Mouse (Mus musculus): ENCODE results near the gene Abcb4. TPM values are rescaled to one million over a fixed set of nuclear protein-coding genes. Genes with fewer than 3 reads are reported as not detected.
"Not testable (repeated sequence)": the region's sequence is repeated elsewhere in the genome, so short reads cannot be mapped to it uniquely, and the experiment has no call there.

Abcb4 gene
- polyA plus RNA-seq, 1 experiment from 2014 or later, result 0.20 TPM

DNA sequence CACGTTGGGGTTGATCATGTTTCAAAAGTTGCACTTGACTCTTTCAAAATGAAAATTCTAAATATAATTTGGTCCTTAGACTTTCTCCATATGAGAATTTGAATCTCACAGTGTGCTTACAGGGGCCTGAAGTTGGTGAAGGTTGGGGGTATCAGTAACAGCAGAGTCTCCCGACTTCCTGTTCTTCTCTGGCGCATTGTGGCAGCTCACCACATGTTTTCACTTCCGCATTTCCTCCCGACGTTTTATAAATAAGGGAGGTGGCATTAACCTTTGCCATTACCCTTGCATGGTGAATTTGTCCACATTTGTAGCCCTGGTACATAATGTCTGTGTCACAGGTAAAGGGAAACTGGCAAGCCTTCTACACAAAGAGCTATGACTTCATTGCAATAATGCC lies 23.6 kb downstream of the Abcb4 start:
- WGBS, result 42% methylated on average over 6 of the region's 6 CpGs
- no peaks in the 10 kb centered on the region for H3K27me3 ChIP-seq
- H3K9ac ChIP-seq, result no peak overlapping the region
- no peak for ATAC-seq (ENCODE audit: insufficient number of reproducible peaks, insufficient read depth, low FRiP score, low TSS enrichment, low read depth)
- no peak overlapping the region for H3K27ac ChIP-seq
- H3K4me1 ChIP-seq, result no peaks in the 10 kb centered on the region
- no peaks in the 10 kb centered on the region for H3K9me3 ChIP-seq
- H3K4me3 ChIP-seq, result no peak overlapping the region
- H3K36me3 ChIP-seq, result no peaks in the 10 kb centered on the region
- H3K4me2 ChIP-seq, result no peak overlapping the region

DNA sequence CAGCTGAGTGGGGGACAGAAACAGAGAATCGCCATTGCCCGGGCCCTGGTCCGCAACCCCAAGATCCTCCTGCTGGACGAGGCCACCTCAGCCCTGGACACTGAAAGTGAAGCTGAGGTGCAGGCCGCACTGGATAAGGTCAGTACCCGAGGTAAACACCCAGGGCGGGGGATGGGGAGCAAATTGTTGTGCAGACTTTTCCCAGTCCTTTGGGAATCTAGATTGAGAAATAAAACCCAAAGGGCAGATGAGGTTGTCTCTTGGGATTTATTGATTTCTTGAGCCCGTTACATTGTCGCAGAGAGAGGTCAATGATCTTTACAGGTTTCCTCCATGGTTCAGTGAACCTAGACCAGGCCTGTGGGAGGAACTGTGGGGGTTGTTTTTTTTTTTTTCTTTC lies 34.9 kb downstream of the Abcb4 start:
- H3K4me2 ChIP-seq, result no peak overlapping the region
- 83% methylated on average over 9 of the region's 9 CpGs for WGBS
- no peaks in the 10 kb centered on the region for H3K4me1 ChIP-seq
- no peak overlapping the region for H3K27ac ChIP-seq
- peaks cover 7% of the 10 kb centered on the region; the same call in 1 of the 2 replicates for H3K9me3 ChIP-seq
- H3K36me3 ChIP-seq, result no peaks in the 10 kb centered on the region
- H3K9ac ChIP-seq, result no peak overlapping the region
- no peak for ATAC-seq (ENCODE audit: insufficient number of reproducible peaks, insufficient read depth, low FRiP score, low TSS enrichment, low read depth)
- H3K4me3 ChIP-seq, result no peak overlapping the region
- H3K27me3 ChIP-seq, result no peaks in the 10 kb centered on the region

DNA sequence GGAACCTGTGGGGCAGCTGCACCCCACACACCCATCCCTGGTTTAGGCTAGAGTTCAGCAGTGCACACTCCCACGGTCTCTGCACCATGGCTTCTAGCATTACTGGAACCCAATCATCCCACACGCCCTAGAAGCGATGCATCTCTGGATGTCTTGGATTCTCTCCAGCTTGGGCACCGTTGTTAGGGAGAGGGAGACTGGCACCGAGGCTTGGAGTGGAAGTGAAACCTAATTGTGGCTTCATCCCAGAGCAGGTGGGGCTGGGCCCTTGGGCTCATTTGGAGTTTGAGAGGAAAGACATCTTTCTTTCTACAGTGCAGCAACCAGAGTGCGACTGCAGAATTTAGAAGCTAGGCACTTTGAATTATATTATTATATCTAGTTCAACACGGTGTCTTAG lies 44.4 kb downstream of the Abcb4 start:
- Histone ChIP-seq H3K4me2 (no peak overlapping the region), H3K4me1 (no peaks in the 10 kb centered on the region), H3K36me3 (no peaks in the 10 kb centered on the region), H3K9me3 (no peaks in the 10 kb centered on the region), H3K9ac (no peak overlapping the region), H3K4me3 (no peak overlapping the region), H3K27me3 (no peaks in the 10 kb centered on the region), H3K27ac (no peak overlapping the region)
- WGBS, result 84% methylated on average over 7 of the region's 7 CpGs
- no peak for ATAC-seq (ENCODE audit: insufficient number of reproducible peaks, insufficient read depth, low FRiP score, low TSS enrichment, low read depth)

DNA sequence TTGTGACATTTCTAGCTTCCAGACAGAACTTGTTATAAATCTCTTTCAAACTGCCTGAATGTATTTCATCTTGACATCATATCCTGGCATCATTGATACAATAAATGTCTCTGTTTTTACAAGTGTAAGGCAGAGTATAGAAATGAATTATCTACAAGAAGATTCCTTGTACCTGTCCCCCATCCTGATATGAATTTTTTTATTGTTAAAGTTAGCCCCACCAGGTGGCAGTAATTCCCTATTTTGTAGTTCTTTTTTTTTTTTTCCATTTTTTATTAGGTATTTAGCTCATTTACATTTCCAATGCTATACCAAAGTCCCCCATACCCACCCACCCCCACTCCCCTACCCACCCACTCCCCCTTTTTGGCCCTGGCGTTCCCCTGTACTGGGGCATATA lies 47.7 kb downstream of the Abcb4 start:
- no CpG with 5 or more reads among the region's 1 CpGs for WGBS
- not testable (repeated sequence) for H3K9ac ChIP-seq; H3K36me3 ChIP-seq; H3K27ac ChIP-seq; H3K4me1 ChIP-seq; H3K9me3 ChIP-seq; H3K4me3 ChIP-seq; H3K4me2 ChIP-seq; H3K27me3 ChIP-seq; ATAC-seq (ENCODE audit: insufficient number of reproducible peaks, insufficient read depth, low FRiP score, low TSS enrichment, low read depth)

DNA sequence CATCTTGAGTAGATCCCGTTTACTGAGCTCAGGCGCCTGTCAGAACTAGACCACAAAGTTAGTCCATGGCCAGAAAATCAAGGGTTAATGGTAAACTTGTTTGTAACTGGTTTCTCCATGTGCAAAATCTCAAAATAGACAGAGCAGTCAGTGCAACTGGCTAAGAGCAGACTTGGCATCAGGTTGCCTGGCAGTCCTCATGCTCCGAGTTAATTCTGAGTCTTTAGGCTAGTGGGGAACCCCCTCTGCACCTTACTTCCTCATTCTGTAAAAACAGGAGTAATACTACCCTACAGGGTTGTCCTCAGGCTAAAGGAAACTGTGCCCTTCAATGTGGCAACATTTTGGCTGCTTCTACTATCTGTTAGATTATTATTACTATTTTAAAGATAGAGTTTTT lies 50.3 kb downstream of the Abcb4 start:
- Histone ChIP-seq H3K27me3 (no peaks in the 10 kb centered on the region), H3K27ac (no peak overlapping the region), H3K4me1 (no peaks in the 10 kb centered on the region), H3K36me3 (no peaks in the 10 kb centered on the region), H3K4me3 (no peak overlapping the region), H3K9me3 (no peaks in the 10 kb centered on the region), H3K4me2 (no peak overlapping the region), H3K9ac (no peak overlapping the region)
- no peak for ATAC-seq (ENCODE audit: insufficient number of reproducible peaks, insufficient read depth, low FRiP score, low TSS enrichment, low read depth)
- 55% methylated on average over 3 of the region's 3 CpGs for WGBS

DNA sequence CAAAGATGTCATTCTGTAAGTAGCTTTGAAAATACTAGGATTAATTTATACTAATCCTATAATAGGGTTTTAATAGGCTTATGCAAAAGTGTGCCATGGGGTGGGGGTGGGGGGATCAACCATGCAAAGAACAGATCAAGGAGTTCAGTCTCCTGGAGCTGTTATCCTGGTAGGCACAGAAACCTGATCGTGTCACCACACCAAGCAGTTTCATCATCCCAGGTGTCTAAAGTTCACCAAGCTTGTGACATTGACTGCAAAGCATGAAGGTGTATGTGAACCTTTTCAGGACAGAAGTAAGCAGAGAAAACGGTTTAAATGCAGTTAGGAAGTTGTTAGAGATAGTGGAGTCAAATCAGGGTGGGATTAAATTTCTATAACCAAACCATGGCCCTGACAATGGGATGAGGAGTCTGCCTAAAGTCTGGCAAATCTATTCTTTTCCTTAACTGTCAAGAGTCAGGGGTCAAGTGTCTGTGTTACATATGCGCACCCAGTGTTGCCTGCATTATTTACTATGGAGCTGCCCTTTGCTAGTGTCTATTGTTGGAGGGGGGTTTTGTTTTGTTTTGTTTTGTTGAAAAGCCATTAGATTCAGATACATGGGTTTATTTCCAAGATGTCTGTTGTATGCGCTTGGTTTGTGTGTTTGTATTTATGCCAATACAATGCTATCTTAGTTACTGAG lies 54.0 kb downstream of the Abcb4 start:
- no peak overlapping the region for H3K27ac ChIP-seq
- H3K36me3 ChIP-seq, result no peaks in the 10 kb centered on the region
- no peak overlapping the region for H3K9ac ChIP-seq
- no peaks in the 10 kb centered on the region for H3K4me1 ChIP-seq
- H3K9me3 ChIP-seq, result no peaks in the 10 kb centered on the region
- no peaks in the 10 kb centered on the region for H3K27me3 ChIP-seq
- H3K4me2 ChIP-seq, result no peak overlapping the region
- H3K4me3 ChIP-seq, result no peak overlapping the region
- 70% methylated on average over 4 of the region's 4 CpGs for WGBS
- no peak for ATAC-seq (ENCODE audit: insufficient number of reproducible peaks, insufficient read depth, low FRiP score, low TSS enrichment, low read depth)

DNA sequence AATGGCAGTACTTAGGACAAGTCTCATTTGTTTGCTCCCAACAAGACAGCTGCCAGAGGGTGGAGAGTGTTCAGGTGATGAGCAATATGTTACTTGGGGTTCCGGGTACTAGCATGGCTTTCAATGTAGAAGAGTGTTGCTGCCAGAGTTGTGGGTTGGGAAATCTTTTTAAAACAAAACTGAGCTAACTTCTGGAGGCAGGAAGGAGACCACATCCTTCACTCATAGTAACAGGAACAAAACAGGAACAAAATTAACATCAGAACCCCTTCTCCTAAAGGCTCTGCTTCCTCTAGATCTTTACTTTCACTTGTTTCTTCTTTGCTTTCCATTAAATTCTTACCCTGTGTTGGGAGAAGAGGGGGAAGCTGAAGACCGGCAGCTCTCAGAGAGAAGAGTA lies 60.1 kb downstream of the Abcb4 start:
- 85% methylated on average over 2 of the region's 2 CpGs for WGBS

DNA sequence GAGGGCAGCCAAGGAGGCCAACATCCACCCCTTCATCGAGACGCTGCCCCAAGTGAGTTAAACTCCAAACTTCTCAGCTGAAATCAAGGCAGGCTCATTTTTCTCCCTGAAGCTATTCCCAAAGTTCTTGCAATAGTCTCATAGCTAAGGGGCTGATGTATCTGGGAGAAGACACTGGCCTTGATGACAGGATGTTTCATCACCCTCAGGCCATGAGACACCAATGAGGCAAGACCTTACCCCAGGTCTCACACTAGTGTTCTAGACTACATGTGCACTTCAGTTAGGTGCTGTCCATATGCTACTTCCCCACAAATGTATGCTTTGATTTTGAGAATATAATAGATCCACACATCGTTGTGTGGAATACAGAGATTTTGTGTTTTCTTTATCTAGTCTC lies 62.0 kb downstream of the Abcb4 start:
- Histone ChIP-seq H3K27me3 (no peaks in the 10 kb centered on the region), H3K9me3 (no peaks in the 10 kb centered on the region), H3K4me2 (no peak overlapping the region), H3K36me3 (no peaks in the 10 kb centered on the region), H3K9ac (no peak overlapping the region), H3K27ac (no peak overlapping the region), H3K4me3 (no peak overlapping the region), H3K4me1 (no peaks in the 10 kb centered on the region)
- ATAC-seq (ENCODE audit: insufficient number of reproducible peaks, insufficient read depth, low FRiP score, low TSS enrichment, low read depth), result no peak
- 89% methylated on average over 3 of the region's 3 CpGs for WGBS

More for the DNA sequence above, 60.1 kb downstream of the Abcb4 start:
- Histone ChIP-seq H3K4me2 (no peak overlapping the region), H3K36me3 (no peaks in the 10 kb centered on the region), H3K4me3 (no peak overlapping the region), H3K4me1 (no peaks in the 10 kb centered on the region), H3K9me3 (no peaks in the 10 kb centered on the region), H3K27ac (no peak overlapping the region), H3K9ac (no peak overlapping the region), H3K27me3 (no peaks in the 10 kb centered on the region)
- no peak for ATAC-seq (ENCODE audit: insufficient number of reproducible peaks, insufficient read depth, low FRiP score, low TSS enrichment, low read depth)

DNA sequence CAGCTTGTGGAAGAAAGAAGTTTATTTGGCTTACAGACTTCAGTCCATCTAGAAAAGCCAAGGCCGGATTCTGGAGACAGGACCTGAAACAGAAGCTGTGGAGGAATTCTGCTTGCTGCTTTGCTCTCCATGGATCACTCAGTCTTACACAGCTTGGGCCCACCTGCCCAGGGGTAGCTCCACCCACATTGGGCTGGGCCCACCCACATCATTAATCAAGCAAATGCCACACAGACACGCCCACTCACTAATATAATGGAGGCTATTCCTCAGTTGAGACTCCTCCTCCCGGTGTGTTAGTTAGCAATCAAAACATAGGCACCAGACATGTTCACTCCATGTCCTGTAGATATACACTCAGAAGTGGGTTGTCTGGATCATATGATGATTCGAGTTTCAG lies 67.0 kb downstream of the Abcb4 start:
- Histone ChIP-seq H3K27me3 (no peaks in the 10 kb centered on the region), H3K4me2 (no peak overlapping the region), H3K27ac (no peak overlapping the region), H3K9me3 (no peaks in the 10 kb centered on the region), H3K4me1 (no peaks in the 10 kb centered on the region), H3K36me3 (peaks cover 21% of the 10 kb centered on the region), H3K4me3 (no peak overlapping the region), H3K9ac (no peak overlapping the region)
- 88% methylated on average over 4 of the region's 4 CpGs for WGBS
- ATAC-seq (ENCODE audit: insufficient number of reproducible peaks, insufficient read depth, low FRiP score, low TSS enrichment, low read depth), result no peak

DNA sequence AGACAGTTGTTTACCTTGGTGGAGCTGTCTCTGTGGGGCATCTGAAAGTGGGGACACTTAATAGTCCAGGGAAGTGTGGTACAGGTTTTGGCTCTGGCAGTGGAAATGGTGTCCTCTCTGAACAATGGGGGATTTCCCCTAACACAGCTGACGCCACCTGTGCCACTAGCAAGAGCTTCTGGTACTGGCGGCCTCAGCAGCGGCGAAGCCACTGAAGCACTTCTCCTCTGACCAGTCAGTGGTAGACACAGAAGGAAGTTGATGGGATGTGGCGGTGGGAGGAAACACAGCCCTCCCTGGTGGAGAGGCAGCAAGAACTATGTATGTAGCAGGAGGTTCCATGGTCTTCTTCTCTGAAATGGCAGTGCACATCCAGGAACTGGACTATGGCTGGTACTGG lies 71.0 kb downstream of the Abcb4 start:
- no peak overlapping the region for H3K27ac ChIP-seq
- no peak for ATAC-seq (ENCODE audit: insufficient number of reproducible peaks, insufficient read depth, low FRiP score, low TSS enrichment, low read depth)
- no peaks in the 10 kb centered on the region for H3K27me3 ChIP-seq
- H3K9ac ChIP-seq, result no peak overlapping the region
- 93% methylated on average over 5 of the region's 5 CpGs for WGBS
- no peaks in the 10 kb centered on the region for H3K4me1 ChIP-seq
- H3K4me2 ChIP-seq, result no peak overlapping the region
- no peaks in the 10 kb centered on the region for H3K9me3 ChIP-seq
- H3K4me3 ChIP-seq, result no peak overlapping the region
- H3K36me3 ChIP-seq, result peaks cover 54% of the 10 kb centered on the region

DNA sequence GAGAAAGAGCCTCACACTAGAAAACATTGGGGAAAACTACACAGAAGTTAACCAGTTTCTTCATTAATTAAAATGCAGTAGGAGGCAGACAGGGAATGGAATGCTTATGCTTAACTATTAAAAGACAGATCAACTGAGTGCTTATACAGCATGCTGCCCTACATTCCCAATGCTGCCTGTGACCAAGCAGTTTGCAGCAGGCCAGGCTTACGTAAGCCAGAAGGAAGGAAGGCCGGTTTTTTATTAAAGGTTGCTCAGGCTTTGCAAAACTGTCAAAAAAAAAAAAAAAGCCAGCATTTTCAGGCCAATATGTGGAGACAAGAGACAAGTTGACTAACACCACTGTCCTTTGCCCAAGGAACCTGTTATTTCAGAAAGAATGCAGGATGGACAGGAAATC lies 77.2 kb downstream of the Abcb4 start:
- no peak overlapping the region for H3K4me2 ChIP-seq
- no peak overlapping the region for H3K9ac ChIP-seq
- no peak overlapping the region for H3K27ac ChIP-seq
- H3K27me3 ChIP-seq, result no peaks in the 10 kb centered on the region
- no peaks in the 10 kb centered on the region for H3K4me1 ChIP-seq
- ATAC-seq (ENCODE audit: insufficient number of reproducible peaks, insufficient read depth, low FRiP score, low TSS enrichment, low read depth), result no peak
- 92% methylated on average over 2 of the region's 2 CpGs for WGBS
- no peaks in the 10 kb centered on the region for H3K9me3 ChIP-seq
- peaks cover 74% of the 10 kb centered on the region for H3K36me3 ChIP-seq
- H3K4me3 ChIP-seq, result no peak overlapping the region

DNA sequence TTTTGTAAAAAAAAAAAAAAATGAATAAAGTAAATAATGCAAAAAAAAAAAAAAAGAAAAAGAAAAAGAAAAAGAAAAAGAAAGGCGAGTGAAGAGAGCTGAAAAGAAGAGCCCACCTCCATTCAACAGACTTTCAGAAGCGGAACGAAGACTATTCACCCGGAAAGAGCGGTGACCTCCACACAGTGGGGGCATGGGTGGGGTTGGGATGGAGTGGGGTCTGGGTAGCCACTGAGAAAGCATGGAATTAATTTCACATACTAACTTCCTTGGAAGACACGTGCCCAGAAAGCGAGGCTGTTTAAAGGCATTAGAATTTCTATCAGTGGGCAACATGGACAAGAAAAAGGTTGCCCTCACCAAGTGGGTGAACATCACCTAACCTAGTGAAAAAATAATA lies 78.8 kb downstream of the Abcb4 start:
- H3K4me1 ChIP-seq, result no peaks in the 10 kb centered on the region
- 90% methylated on average over 7 of the region's 7 CpGs for WGBS
- H3K27ac ChIP-seq, result no peak overlapping the region
- H3K27me3 ChIP-seq, result no peaks in the 10 kb centered on the region
- H3K4me3 ChIP-seq, result no peak overlapping the region
- H3K9ac ChIP-seq, result no peak overlapping the region
- H3K36me3 ChIP-seq, result peaks cover 61% of the 10 kb centered on the region
- H3K9me3 ChIP-seq, result no peaks in the 10 kb centered on the region
- no peak overlapping the region for H3K4me2 ChIP-seq
- ATAC-seq (ENCODE audit: insufficient number of reproducible peaks, insufficient read depth, low FRiP score, low TSS enrichment, low read depth), result no peak

DNA sequence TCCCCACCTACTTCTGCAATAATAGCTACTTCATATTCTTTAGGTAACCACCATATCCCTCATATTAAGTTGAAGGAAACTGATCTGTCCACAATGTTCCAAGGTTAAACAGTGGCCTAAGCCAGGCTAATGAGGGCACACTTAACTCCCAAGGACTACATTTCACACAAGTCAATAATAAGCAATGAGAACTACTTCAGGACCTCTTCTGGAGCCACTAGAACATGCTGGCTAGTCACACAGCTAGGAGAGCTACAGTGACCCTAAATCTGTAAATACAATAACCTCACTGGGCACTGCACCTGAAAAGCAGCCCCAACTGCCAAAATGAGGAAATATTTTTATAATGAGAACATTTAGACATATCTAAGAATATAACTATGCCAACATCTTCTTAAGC lies 81.2 kb downstream of the Abcb4 start:
- Histone ChIP-seq H3K36me3 (peaks cover 52% of the 10 kb centered on the region), H3K9me3 (no peaks in the 10 kb centered on the region), H3K9ac (no peak overlapping the region), H3K27me3 (no peaks in the 10 kb centered on the region), H3K4me3 (no peak overlapping the region), H3K4me2 (no peak overlapping the region), H3K4me1 (no peaks in the 10 kb centered on the region), H3K27ac (no peak overlapping the region)
- ATAC-seq (ENCODE audit: insufficient number of reproducible peaks, insufficient read depth, low FRiP score, low TSS enrichment, low read depth), result no peak

Measured in embryonic facial prominence, embryonic 13.5 days (tissue).